Mouse (Mus musculus) heart, postnatal 0 days (tissue): Measurements from ENCODE around the gene Mapkapk3.

ENCODE experiments used
- CTCF ChIP-seq: IDR thresholded peaks from 2 replicates; pipeline ENCODE4 v1.5.1; 2016; ENCODE audit warnings: antibody characterized with exemption, control low read depth, low read depth
- EP300 ChIP-seq: IDR thresholded peaks from 2 replicates; pipeline ENCODE4 v1.6.1; 2016; ENCODE audit warnings: antibody characterized with exemption, low read depth

DNA sequence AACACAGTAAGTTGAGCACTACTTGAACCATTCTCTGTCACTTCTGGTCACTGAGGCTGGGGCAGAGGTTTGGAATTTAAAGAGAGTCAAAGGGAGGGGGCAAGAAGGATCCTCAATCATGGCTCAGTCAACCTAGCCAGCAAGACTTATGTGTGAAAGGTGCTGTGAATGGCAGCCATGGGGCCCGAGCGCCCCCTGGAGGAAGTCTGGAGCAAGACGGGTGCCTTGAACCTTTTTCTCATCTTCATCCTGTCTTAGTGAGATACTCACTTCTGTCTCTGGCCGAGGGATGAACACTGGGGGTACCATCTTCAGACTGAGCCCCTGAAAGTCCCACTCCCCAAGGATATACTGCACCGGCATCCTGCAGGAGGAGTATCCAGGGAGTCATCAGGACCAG is 46.2 kb upstream of the Mapkapk3 start:
- TF ChIP-seq CTCF (peak; percentile 96), EP300 (no peak)
